Mouse (Mus musculus) mouse trophoblast stem cell (cell line): ENCODE data around the gene D11Wsu47e.

Experiments
- in situ Hi-C, 2 experiments: fragments of 300-500 bp; cut with MseI, MboI; formaldehyde crosslinking; loops; 2 replicates in 1 of 2; 3 replicates in 1 of 2; pipeline ENCODE4 v1.15.1; 2025

D11Wsu47e gene

GRCm38 (mm10) chr11:113705966-113706652, 21.9 kb downstream of the D11Wsu47e start:
- in situ Hi-C loops: no loop called here

- in situ Hi-C loops: no loop called here
Observed at GRCm38 (mm10) chr11:113708629-113709213, 24.5 kb downstream of the D11Wsu47e start.

DNA sequence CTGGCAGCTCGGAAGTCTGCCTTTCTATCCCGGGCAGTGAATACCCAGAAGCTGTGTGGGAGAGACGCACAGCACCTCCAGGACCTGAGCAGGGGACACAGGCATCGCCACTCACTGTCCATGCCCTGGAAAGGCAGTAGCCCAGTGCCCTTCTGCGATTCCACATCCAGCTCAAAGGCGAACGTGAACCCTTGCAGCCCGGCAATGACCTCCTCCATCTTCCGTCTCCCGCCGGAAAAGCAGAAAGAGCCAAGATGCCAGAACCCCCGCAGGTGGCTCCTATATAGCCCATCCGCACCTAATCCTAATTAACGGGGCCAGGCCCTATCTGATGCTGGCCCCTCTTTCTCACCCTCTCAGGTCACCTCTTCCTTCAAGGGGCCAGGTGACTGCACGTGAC, 25.1 kb downstream of the D11Wsu47e start:
- in situ Hi-C loops: no loop called here

DNA sequence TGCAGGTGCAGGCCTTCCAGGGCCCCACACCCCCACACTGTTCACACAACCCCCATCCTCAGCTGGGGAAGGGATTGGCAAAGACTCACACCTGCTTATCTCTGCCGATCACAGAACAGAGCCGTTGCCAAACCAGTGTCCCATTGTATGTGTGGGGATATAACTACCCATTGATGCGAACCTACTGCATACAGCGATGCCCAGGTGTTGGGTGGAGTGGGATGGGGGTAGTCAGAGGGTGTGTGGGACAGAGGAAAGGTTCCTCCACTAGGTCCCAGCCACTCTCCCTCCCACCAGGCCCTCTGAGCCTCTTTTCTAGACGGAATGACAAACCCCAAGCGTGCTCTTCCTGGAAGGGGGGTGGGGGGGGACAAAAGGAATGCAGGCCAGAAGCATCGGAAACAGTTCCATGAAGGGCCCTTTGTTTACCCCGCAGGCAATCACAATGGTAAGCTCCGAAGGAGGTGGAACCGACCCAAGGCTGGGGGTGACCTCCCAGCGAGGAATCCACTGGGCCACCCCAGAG, 25.6 kb downstream of the D11Wsu47e start, which contains the start of gene Cpsf4l:
Gene Cpsf4l, minus strand, starts transcription at position 287 of the 526 bp plus-strand sequence.
- in situ Hi-C loops: no loop called here

DNA sequence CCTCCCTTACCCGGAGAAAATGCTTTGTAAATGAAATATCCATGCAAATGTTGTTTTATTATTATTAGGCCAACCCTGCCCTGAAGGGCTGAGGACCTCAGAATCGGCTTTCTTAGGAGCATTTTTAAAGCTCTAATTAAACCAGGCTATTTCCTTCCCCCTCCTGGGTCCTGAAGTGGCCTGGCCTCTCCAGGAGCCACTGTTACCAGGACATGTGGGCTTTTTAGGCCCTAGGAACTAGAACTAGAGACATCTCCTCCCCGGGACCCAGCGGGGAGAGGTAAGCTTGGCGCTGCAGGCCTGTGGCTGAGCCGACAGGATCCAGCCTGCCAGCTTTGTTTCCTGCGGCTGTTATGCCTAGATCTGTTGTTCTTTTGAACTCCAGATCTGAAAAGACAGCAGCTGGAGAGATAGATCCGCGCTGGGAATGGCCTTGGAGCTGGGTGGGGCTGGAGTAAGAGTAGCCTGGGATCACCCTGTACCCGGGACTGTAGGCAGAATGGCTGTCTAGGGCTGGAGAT, 26.1 kb downstream of the D11Wsu47e start:
- in situ Hi-C loops: no loop called here

- in situ Hi-C loops: no loop called here
Observed at GRCm38 (mm10) chr11:113711061-113711460, 26.8 kb downstream of the D11Wsu47e start.

GRCm38 (mm10) chr11:113715078-113715674, 31.0 kb downstream of the D11Wsu47e start:
- in situ Hi-C loops: no loop called here

DNA sequence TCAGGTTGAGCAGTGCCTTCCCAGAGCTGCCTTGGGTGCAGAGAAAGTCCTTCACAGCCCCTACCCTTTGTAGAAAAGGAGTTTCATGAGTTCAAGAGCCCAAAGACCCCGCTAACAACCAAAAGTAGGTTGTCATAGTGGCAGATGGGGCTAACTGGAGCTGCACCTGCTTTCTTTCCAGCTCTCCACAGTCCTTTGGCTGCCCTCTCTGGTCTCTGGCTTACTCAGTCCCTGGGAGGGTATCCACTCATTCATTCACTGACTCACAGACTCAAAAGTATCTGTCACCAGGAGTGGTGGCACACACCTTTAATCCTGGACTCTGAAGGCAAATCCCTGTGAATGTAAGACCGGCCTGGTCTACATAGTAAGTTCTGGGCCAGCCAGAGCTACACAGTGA, 31.9 kb downstream of the D11Wsu47e start:
- in situ Hi-C loops: no loop called here

- in situ Hi-C loops: no loop called here
Observed at GRCm38 (mm10) chr11:113717767-113718424, 33.7 kb downstream of the D11Wsu47e start.

GRCm38 (mm10) chr11:113722405-113723090, 38.3 kb downstream of the D11Wsu47e start:
- in situ Hi-C loops: no loop called here

DNA sequence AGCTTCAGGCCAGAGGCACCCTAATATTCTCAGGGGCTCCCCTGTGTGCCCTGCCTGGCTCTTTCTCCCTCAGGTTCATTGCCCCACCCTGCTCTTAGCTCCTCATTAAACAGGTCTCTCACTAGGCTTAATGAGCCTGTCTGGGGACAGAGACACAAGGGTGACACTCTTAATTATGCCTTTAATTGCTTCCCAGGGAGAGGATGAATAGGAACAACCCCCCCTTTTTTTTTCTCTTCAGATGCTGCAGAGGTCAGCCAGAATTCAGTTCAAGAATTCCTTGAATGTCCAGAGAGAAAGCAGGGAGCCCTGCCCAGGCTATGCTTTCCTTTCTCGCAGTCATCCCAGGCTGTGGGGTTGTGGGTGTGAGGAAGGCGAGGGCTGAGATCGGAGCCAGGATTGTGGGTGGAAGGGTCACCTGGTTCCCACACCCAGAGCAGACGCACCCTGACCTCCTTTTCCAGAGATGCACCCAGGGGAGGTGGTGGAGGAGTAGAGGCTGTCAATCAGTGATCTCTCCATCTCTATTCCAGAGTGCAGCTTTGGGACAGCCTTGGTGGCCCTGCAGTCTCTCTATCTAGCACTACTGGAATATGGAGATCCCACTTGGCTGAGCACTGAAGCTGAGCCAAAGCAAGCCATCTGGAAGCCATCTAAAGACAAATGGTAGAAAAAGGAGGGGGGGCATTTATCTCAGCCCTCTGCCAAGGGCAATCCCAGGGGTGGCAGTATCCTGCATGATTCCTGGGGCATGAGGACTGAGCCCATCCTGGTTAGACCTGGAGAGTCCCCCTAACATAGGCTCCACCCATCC, 41.2 kb downstream of the D11Wsu47e start:
- in situ Hi-C loops: no loop called here

GRCm38 (mm10) chr11:113726994-113727888, 43.0 kb downstream of the D11Wsu47e start:
- in situ Hi-C loops: no loop called here

DNA sequence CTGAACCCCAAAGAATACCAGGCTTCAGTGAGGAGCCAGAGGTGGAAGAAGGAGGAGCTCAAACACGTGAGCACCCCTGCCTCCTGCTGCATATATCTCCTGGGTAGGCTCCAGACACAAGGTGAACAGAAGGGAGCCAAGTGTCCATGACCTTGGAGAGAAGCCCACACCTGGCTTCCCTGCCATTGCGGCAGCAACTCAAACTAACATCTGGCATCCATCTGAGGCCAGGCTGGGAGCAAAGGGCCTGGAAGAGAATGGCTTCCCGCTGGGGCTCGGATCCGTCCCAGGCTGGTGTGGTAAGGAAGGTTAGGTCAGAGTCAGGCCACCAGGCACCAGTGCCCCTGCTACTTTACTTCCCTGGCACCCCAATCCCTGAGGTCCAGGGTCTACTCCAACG, 43.8 kb downstream of the D11Wsu47e start:
- in situ Hi-C loops: no loop called here

- in situ Hi-C loops: no loop called here
Observed at GRCm38 (mm10) chr11:113729239-113729638, 45.0 kb downstream of the D11Wsu47e start.

GRCm38 (mm10) chr11:113729917-113730316, 45.7 kb downstream of the D11Wsu47e start:
- in situ Hi-C loops: no loop called here

- in situ Hi-C loops: no loop called here
Observed at GRCm38 (mm10) chr11:113730879-113731278, 46.7 kb downstream of the D11Wsu47e start.

DNA sequence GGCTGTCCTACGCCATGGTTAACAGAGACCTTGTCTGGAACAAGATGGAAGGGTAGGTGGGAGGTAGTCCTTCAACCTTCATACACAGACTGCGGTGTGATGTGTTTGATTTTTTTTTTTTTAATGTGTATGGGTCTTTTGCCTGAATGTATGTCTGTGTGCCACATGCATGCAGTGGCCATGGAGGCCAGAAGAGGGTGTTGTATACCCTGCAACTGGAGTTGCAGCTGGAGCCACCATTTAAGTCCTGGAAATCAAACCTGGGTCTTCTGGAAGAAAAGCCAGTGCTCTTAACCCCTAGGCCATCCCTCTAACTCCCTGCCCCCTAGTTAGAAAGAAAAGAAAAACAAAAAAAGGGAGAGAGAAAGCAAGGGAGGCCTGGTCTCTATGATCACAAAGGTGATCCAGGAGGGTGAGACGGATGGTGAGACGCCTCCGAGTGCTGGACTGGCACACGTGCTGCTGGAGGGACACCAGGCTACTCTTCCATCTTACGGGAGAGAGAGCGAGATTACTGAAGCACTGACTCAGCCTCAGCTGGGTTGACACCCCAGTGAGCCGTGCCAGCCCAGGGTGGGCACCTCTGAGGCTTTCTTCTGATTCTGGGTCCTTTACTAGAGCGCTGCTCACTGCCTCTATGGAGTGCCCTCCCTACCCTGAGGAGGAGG, 47.9 kb downstream of the D11Wsu47e start:
- in situ Hi-C loops: no loop called here

DNA sequence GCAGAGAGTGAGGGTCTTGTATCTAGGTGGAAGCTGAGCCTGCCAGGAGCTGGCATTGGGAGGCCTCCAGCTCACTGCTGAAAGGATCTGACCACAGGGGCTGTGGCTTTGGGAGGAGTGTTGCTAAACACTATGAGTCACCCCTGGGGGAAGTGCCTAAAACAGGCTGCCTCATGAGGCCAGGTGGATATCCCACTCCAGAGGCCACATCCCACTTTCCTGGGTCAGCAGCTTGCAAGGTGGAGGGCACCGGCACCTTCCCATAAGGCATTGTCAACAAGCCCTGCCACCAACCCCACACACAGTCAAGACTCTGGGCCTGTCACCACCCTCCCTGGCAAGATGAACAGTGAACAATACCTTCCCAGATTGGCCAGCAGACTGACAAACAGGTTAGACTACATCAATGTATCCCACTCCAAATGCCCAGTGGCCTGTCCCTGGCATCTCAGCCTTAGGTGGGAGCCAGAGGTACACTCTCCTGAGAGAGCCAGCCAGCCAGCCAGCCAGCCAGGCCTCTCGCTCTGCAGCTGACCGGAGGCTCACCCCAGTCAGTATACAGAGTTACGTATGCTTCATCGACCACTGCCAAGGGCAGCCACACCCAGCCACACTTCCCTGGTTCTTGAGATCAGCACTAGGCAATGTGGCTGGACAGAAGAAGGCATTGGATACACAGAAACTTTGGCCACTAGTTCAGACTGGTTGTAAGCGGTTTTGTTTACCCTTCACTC, 49.6 kb downstream of the D11Wsu47e start:
- in situ Hi-C loops: no loop called here
